Mouse (Mus musculus): ENCODE results near the gene Ltbp1.

GRCm38 (mm10) chr17:75323229-75323628 lies 317.9 kb downstream of the Ltbp1 start:
- TF ChIP-seq POLR2A (IDR thresholded peaks at IDR 0.05; ENCODE audit: borderline replicate concordance, control insufficient read depth, low read depth, low read length) (no peak), CTCF (IDR thresholded peaks at IDR 0.05; ENCODE audit: control insufficient read depth, insufficient read depth, low read length) (no peak)
